Mouse (Mus musculus) bone marrow, adult 2 months (tissue): Measurements from ENCODE around the gene Mcrip1.

Experiments
- CTCF ChIP-seq: fragments of 200-500 bp; IDR thresholded peaks from 2 replicates; pipeline ENCODE4 v1.5.1; 2011; ENCODE audit warnings: low read length, control low read depth; ENCODE audit not compliant: control insufficient read depth, insufficient read depth
- POLR2A ChIP-seq: fragments of 200-500 bp; IDR thresholded peaks from 2 replicates; pipeline ENCODE4 v1.6.1; 2011; ENCODE audit warnings: low read depth, mild to moderate bottlenecking, control low read depth, low read length, borderline replicate concordance; ENCODE audit not compliant: control insufficient read depth

DNA sequence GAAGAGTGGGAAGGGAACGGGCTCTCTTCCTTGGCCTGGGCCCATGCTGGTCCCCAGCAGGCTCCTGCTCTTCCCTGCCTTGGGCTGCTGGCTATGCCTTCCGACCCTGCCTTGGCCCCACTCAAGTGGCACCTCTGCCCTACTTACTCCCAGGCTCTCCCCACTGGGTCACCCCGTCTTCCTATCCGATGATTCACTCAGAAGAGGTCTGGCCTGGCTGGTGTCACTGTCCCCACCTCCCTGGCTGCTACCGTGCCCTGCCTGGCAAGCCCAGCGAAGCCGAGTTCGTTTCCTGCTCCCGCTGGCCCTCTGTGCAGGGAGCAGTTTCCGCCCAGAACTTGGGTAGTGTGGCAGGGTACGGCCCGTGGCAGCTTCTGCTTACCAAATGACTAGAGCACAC lies 51.3 kb downstream of the Mcrip1 start:
- no peak for TF ChIP-seq POLR2A
- no peak for TF ChIP-seq CTCF
